Mouse (Mus musculus): ENCODE data around the gene Sf3a1.

DNA sequence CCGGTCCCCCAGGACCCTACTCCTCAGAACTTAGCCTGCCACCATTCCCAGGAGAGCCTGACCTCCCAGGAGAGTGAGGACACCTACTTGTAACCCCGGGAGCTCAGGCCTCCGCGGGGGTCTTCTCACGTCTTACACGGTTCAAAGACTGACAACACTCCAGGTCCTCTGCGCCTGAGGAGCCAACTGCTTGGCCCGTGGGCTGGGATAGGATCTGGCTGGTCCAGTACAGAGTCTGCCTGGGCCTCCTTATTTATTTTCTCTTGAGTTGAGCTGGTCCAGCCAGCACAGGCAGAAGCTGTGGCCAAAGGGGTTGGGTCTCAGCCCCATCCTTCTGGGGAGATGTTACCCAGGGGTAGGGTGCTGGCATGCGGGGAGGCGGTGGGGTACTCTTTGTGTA is 54.9 kb downstream of the Sf3a1 start:
- TF ChIP-seq CTCF (IDR thresholded peaks at IDR 0.05) = no peak
- TF ChIP-seq EP300 (IDR thresholded peaks at IDR 0.05) = no peak

All from lung, postnatal 0 days (tissue).